Mouse (Mus musculus) kidney, embryonic 14.5 days (tissue): ENCODE results near the gene Map4k1. TPM values are rescaled to one million over a fixed set of nuclear protein-coding genes. Genes with fewer than 3 reads are reported as not detected.

ENCODE experiments used
- ATAC-seq: fragments of 200-750 bp; cut with Nextera tagmentation; 2 replicates; pipeline ENCODE4 v1.8.0; 2017; ENCODE audit warnings: moderate number of reproducible peaks, mild to moderate bottlenecking, moderate TSS enrichment, moderate library complexity; ENCODE audit not compliant: low FRiP score, low TSS enrichment
- H3K27ac ChIP-seq: fragments of 300-500 bp; sonication (generic); 2 replicates; pipeline ENCODE4 v1.5.1; 2014; ENCODE audit warnings: low read depth, mild to moderate bottlenecking, low read length, moderate library complexity, mixed read lengths
- H3K27me3 ChIP-seq: fragments of 300-500 bp; sonication (generic); 2 replicates; pipeline ENCODE4 v1.6.1; 2014; ENCODE audit warnings: mild to moderate bottlenecking, low read length; ENCODE audit not compliant: control insufficient read depth, insufficient read depth
- H3K36me3 ChIP-seq: fragments of 300-500 bp; sonication (generic); 2 replicates; pipeline ENCODE4 v1.6.1; 2014; ENCODE audit warnings: low read length, mixed read lengths; ENCODE audit not compliant: control insufficient read depth, insufficient read depth
- H3K4me1 ChIP-seq: fragments of 300-500 bp; sonication (generic); 2 replicates; pipeline ENCODE4 v1.6.1; 2014; ENCODE audit warnings: low read length, mixed read lengths; ENCODE audit not compliant: control insufficient read depth, insufficient read depth
- H3K4me2 ChIP-seq: fragments of 300-500 bp; sonication (generic); replicated peaks from 2 replicates; pipeline ENCODE4 v1.6.1; 2014; ENCODE audit warnings: low read depth, mild to moderate bottlenecking, low read length
- H3K4me3 ChIP-seq: fragments of 300-500 bp; sonication (generic); 2 replicates; pipeline ENCODE4 v1.5.1; 2014; ENCODE audit warnings: mild to moderate bottlenecking, low read length
- H3K9ac ChIP-seq: fragments of 300-500 bp; sonication (generic); 2 replicates; pipeline ENCODE4 v1.6.1; 2014; ENCODE audit warnings: low read depth, mild to moderate bottlenecking, low read length, moderate library complexity
- H3K9me3 ChIP-seq: fragments of 300-500 bp; sonication (generic); 2 replicates; pipeline ENCODE4 v1.6.1; 2016; ENCODE audit warnings: low read length; ENCODE audit not compliant: control insufficient read depth
- WGBS: fragments of 180-500 bp; shearing (Covaris S2); extraction: QIAGEN DNeasy Blood & Tissue Kit; methylation state at CpG from one replicate; pipeline ENCODE4 v1.1.7; 2014; 5-methylcytosine and 5-hydroxymethylcytosine counted together
- polyA plus RNA-seq: library from polyadenylated mRNA; unstranded; fragments of >200 nt; fragmentation: Nextera tagmentation; extraction: Ambion mirVana; gene quantifications from 2 replicates; pipeline ENCODE4 v1.2.1, GENCODE M21; 2014

The Map4k1 gene
- 9.8 and 12.6 TPM in 2 replicates for polyA plus RNA-seq

DNA sequence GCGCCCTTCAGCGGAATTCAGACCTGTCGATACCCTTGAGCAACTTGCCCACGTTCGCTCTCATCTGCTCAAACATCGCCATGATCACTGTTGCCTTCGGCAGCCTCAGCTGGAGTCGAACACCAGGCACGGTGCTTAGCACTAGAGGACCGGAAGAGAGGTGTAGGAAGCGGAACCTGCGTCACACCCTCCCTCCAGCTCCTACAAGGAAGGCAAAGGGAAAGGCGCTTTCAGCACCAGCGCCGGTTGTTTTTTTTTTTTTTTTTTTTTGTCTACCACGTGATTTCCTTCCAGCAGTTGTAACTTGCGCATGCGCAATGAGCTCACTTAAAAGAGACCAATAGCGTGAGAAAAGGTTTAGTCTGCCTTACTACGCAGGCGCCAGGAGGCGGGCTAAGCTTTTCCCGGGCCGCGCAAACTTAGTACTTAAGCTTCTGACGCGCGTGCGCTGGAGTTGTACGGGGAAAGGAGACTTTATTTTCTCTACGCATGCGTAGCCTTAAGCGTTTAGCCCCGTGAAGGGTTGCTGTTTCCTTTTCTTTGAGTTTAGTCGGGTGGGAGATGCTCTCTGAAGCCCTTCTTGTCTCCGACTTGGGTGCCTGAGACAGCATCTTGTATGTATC, at the start of gene Map4k1, which contains the start of gene Eif3k:
Map4k1 (plus strand) TSS at position 400 of the 623 bp plus-strand sequence.
Eif3k (minus strand) TSS at position 214 of the 623 bp plus-strand sequence.
- peaks cover 10% of the 10 kb centered on the region; the same call in 1 of the 2 replicates for H3K4me1 ChIP-seq
- peak within 1 kb of the TSS; percentile 88 for H3K9ac ChIP-seq
- peak within 1 kb of the TSS; percentile 73; the same call in 1 of the 2 replicates for H3K27ac ChIP-seq
- peak within 1 kb of the TSS; percentile 77 for H3K4me3 ChIP-seq
- ATAC-seq: peak; percentile 95
- 0% methylated on average over 36 of the region's 36 CpGs for WGBS
- H3K4me2 ChIP-seq: peak within 1 kb of the TSS; percentile 96
- no peaks in the 10 kb centered on the region for H3K27me3 ChIP-seq
- peaks cover 28% of the 10 kb centered on the region for H3K36me3 ChIP-seq
- no peaks in the 10 kb centered on the region for H3K9me3 ChIP-seq

DNA sequence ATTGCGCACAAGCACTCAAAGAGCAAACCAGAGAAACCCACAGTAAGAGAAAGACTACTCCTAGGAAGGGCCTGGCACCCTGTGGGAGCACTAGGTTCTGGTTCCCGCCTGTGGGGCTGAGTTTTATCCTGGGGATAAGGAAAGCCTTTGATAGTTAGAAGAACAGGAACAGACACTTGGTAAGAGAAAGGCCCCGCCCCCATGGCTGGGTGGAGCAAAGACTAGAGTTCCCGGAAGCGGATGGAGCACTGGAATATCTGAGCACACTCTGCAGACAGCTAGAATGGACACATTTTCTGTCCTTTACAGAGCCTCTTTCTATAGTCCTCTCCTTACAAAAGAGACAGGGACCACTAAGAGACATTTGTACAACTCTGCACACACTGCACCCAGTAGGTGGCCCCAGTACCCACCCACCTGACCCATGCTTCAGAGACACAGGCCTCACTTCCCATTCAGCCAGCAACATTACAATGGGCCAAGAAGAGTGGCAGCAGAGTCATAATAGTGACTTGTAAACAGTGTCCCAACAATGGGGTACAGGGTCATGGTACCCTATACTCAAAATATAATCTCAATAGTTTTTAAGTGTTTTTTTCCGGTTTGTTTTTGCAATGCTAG, 49.3 kb upstream of the Map4k1 start:
- Histone ChIP-seq H3K27me3 (no peaks in the 10 kb centered on the region), H3K9ac (no peak overlapping the region), H3K4me1 (peaks cover 48% of the 10 kb centered on the region), H3K4me2 (no peak overlapping the region), H3K4me3 (no peak overlapping the region), H3K36me3 (peaks cover 2% of the 10 kb centered on the region; the same call in 1 of the 2 replicates), H3K9me3 (no peaks in the 10 kb centered on the region), H3K27ac (no peak overlapping the region)
- WGBS: 82% methylated on average over 6 of the region's 6 CpGs
- no peak for ATAC-seq

DNA sequence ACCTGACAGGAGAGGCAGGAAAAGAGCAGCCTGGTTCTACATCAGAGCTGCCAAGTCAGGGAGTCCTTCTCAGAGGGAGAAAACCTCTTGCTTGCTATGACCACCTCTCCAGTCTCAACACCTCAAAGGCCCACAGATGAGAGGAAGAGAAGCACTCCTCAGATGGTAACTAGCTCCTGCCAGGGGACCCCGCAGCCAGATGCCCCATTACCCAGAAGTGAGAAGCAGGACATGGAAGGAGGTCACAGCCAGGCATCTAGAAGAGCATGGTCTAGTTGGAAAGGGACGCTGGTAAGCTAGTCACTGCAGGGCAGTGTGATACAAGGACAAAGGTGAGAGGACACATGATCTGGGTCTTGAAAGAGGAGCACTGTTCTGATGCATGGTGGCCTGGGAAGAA, 48.0 kb upstream of the Map4k1 start:
- Histone ChIP-seq H3K27ac (no peak overlapping the region), H3K27me3 (no peaks in the 10 kb centered on the region), H3K4me3 (no peak overlapping the region), H3K4me2 (no peak overlapping the region), H3K9ac (no peak overlapping the region), H3K9me3 (no peaks in the 10 kb centered on the region), H3K4me1 (peaks cover 48% of the 10 kb centered on the region), H3K36me3 (peaks cover 2% of the 10 kb centered on the region; the same call in 1 of the 2 replicates)
- WGBS: 85% methylated on average over 2 of the region's 2 CpGs
- ATAC-seq: no peak

GRCm38 (mm10) chr7:28936787-28937186, 45.1 kb upstream of the Map4k1 start:
- ATAC-seq: no peak
- Histone ChIP-seq H3K4me3 (no peak overlapping the region), H3K4me1 (peaks cover 45% of the 10 kb centered on the region), H3K9ac (no peak overlapping the region; the same call in 1 of the 2 replicates), H3K36me3 (peaks cover 2% of the 10 kb centered on the region; the same call in 1 of the 2 replicates), H3K27ac (peak overlapping the region; percentile 42; the same call in 1 of the 2 replicates), H3K9me3 (no peaks in the 10 kb centered on the region), H3K4me2 (no peak overlapping the region), H3K27me3 (no peaks in the 10 kb centered on the region)
- WGBS: 40% methylated on average over 4 of the region's 4 CpGs

GRCm38 (mm10) chr7:28938654-28939053, 43.2 kb upstream of the Map4k1 start:
- peaks cover 2% of the 10 kb centered on the region; the same call in 1 of the 2 replicates for H3K36me3 ChIP-seq
- no peak overlapping the region for H3K4me3 ChIP-seq
- H3K27ac ChIP-seq: peak overlapping the region; percentile 60; the same call in 1 of the 2 replicates
- no peaks in the 10 kb centered on the region for H3K9me3 ChIP-seq
- H3K4me1 ChIP-seq: peaks cover 42% of the 10 kb centered on the region
- 77% methylated on average over 4 of the region's 4 CpGs for WGBS
- no peak overlapping the region for H3K4me2 ChIP-seq
- H3K9ac ChIP-seq: no peak overlapping the region
- H3K27me3 ChIP-seq: no peaks in the 10 kb centered on the region
- no peak for ATAC-seq

GRCm38 (mm10) chr7:28939418-28940183, 42.2 kb upstream of the Map4k1 start:
- 66% methylated on average over 7 of the region's 7 CpGs for WGBS
- Histone ChIP-seq H3K4me3 (no peak overlapping the region), H3K9me3 (no peaks in the 10 kb centered on the region), H3K4me2 (no peak overlapping the region), H3K36me3 (0 out of 2 replicates have a peak, but pooled peaks cover 2% of the 10 kb centered on the region), H3K27ac (peak overlapping the region; percentile 60), H3K27me3 (no peaks in the 10 kb centered on the region), H3K4me1 (peaks cover 42% of the 10 kb centered on the region), H3K9ac (peak overlapping the region; percentile 28; the same call in 1 of the 2 replicates)
- ATAC-seq: 0 out of 2 replicates have a peak, but pooled peaks have one; percentile 40

GRCm38 (mm10) chr7:28941129-28941528, 40.7 kb upstream of the Map4k1 start:
- ATAC-seq: no peak
- Histone ChIP-seq H3K27me3 (no peaks in the 10 kb centered on the region), H3K4me1 (peaks cover 55% of the 10 kb centered on the region), H3K36me3 (0 out of 2 replicates have a peak, but pooled peaks cover 2% of the 10 kb centered on the region), H3K27ac (peak overlapping the region; percentile 66), H3K9me3 (no peaks in the 10 kb centered on the region), H3K4me3 (no peak overlapping the region), H3K9ac (no peak overlapping the region), H3K4me2 (no peak overlapping the region)
- WGBS: 67% methylated on average over 4 of the region's 4 CpGs

GRCm38 (mm10) chr7:28941542-28941941, 40.3 kb upstream of the Map4k1 start:
- H3K27ac ChIP-seq: peak overlapping the region; percentile 66
- no peak overlapping the region for H3K4me2 ChIP-seq
- H3K27me3 ChIP-seq: no peaks in the 10 kb centered on the region
- H3K9ac ChIP-seq: no peak overlapping the region
- H3K4me3 ChIP-seq: no peak overlapping the region
- no peaks in the 10 kb centered on the region for H3K9me3 ChIP-seq
- H3K36me3 ChIP-seq: no peaks in the 10 kb centered on the region
- peaks cover 55% of the 10 kb centered on the region for H3K4me1 ChIP-seq
- ATAC-seq: no peak
- 71% methylated on average over 4 of the region's 4 CpGs for WGBS
